Mouse (Mus musculus): ENCODE measurements around the gene Pdia5. TPM values are rescaled to one million over a fixed set of nuclear protein-coding genes. Genes with fewer than 3 reads are reported as not detected.

Gene Pdia5
- polyA plus RNA-seq, 1 experiment from 2014 or later = 6.2 TPM

Small RNAs within 50 kb of the gene (microRNA-seq; reads per million reads assigned to microRNA genes)
- not detected for gene Gm25548

Other genes starting within 250 kb of the Pdia5 start
- 43.0 and 45.3 TPM in 2 replicates for gene Sec22a, start 127.0 kb downstream of the Pdia5 start, polyA plus RNA-seq (2014; fragmentation: Nextera tagmentation; extraction: Ambion mirVana)
- 18.4 and 20.0 TPM in 2 replicates for gene Sema5b, start 50.3 kb upstream of the Pdia5 start, polyA plus RNA-seq (2014; fragmentation: Nextera tagmentation; extraction: Ambion mirVana)